Mouse (Mus musculus) kidney, postnatal 0 days (tissue): ENCODE results near the gene Trmt5. TPM values are rescaled to one million over a fixed set of nuclear protein-coding genes. Genes with fewer than 3 reads are reported as not detected.

ENCODE experiments used
- ATAC-seq: fragments of 200-750 bp; cut with Nextera tagmentation; replicated peaks from 2 replicates; pipeline ENCODE4 v1.8.0; 2017; ENCODE audit warnings: low read depth, moderate number of reproducible peaks, moderate TSS enrichment, moderate library complexity; ENCODE audit not compliant: low FRiP score
- DNase-seq: peaks from one replicate; pipeline ENCODE4 v3.0.0-alpha.2; 2016; ENCODE audit warnings: low spot score
- H3K27ac ChIP-seq: fragments of 300-500 bp; sonication (generic); 2 replicates; pipeline ENCODE4 v1.5.1; 2014; ENCODE audit warnings: mild to moderate bottlenecking
- H3K27me3 ChIP-seq: fragments of 300-500 bp; sonication (generic); 2 replicates; pipeline ENCODE4 v1.6.1; 2014; ENCODE audit warnings: low read length, mixed read lengths; ENCODE audit not compliant: insufficient read depth
- H3K36me3 ChIP-seq: fragments of 300-500 bp; sonication (generic); 2 replicates; pipeline ENCODE4 v1.6.1; 2014; ENCODE audit warnings: low read length, mixed read lengths; ENCODE audit not compliant: insufficient read depth
- H3K4me1 ChIP-seq: fragments of 300-500 bp; sonication (generic); replicated peaks from 2 replicates; pipeline ENCODE4 v1.6.1; 2014; ENCODE audit warnings: antibody characterized with exemption, low read length, mixed read lengths; ENCODE audit not compliant: insufficient read depth
- H3K4me2 ChIP-seq: fragments of 300-500 bp; sonication (generic); 2 replicates; pipeline ENCODE4 v1.6.1; 2014; ENCODE audit warnings: mild to moderate bottlenecking, low read length, moderate library complexity, mixed read lengths
- H3K4me3 ChIP-seq: fragments of 300-500 bp; sonication (generic); replicated peaks from 2 replicates; pipeline ENCODE4 v1.5.1; 2014; ENCODE audit warnings: low read depth, low read length
- H3K9ac ChIP-seq: fragments of 300-500 bp; sonication (generic); 2 replicates; pipeline ENCODE4 v1.6.1; 2014; ENCODE audit warnings: low read depth, low read length
- H3K9me3 ChIP-seq: fragments of 300-500 bp; sonication (generic); replicated peaks from 2 replicates; pipeline ENCODE4 v1.6.1; 2016; ENCODE audit warnings: low read length, inconsistent platforms, mixed read lengths
- CTCF ChIP-seq: IDR thresholded peaks from 2 replicates; pipeline ENCODE4 v1.5.1; 2016; ENCODE audit warnings: antibody characterized with exemption, low read depth, mild to moderate bottlenecking, moderate library complexity
- WGBS: fragments of 180-500 bp; shearing (Covaris S2); extraction: QIAGEN DNeasy Blood & Tissue Kit; methylation state at CpG from one replicate; pipeline ENCODE4 v1.1.7; 2014; 5-methylcytosine and 5-hydroxymethylcytosine counted together
- polyA plus RNA-seq: library from polyadenylated mRNA; unstranded; fragments of >200 nt; fragmentation: Nextera tagmentation; extraction: Ambion mirVana; gene quantifications from 2 replicates; pipeline ENCODE4 v1.2.1, GENCODE M21; 2015

The Trmt5 gene
- polyA plus RNA-seq, 1 experiment from 2014 or later = 15.3 TPM

DNA sequence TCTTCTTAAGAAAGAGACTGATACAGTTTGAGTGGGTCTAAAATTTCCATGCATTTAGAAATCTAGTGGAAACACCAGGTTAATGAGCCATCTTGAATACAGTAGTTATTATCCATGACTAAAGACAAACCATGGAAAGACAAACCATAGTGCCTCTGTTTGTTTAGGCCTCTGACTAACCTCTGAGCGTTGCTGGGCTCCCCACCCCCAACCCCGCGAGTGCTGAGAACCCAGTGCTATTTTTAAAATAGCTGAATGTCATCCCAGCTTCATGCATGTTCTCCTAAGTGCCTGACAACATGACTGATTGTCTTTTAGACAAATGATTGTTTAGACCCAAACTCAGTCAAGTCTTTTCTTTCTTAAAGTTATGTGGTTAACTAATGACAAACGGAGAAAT, 39.1 kb upstream of the Trmt5 start:
- H3K4me3 ChIP-seq = no peak overlapping the region
- no peaks in the 10 kb centered on the region for H3K9me3 ChIP-seq
- H3K9ac ChIP-seq = no peak overlapping the region
- H3K27me3 ChIP-seq = no peaks in the 10 kb centered on the region
- H3K27ac ChIP-seq = no peak overlapping the region
- no peaks in the 10 kb centered on the region for H3K36me3 ChIP-seq
- WGBS = 25% methylated on average over 4 of the region's 4 CpGs
- DNase-seq (no peak), ATAC-seq (no peak)
- H3K4me1 ChIP-seq = 0 out of 2 replicates have a peak, but pooled peaks cover 3% of the 10 kb centered on the region
- H3K4me2 ChIP-seq = no peak overlapping the region
- no peak for TF ChIP-seq CTCF

DNA sequence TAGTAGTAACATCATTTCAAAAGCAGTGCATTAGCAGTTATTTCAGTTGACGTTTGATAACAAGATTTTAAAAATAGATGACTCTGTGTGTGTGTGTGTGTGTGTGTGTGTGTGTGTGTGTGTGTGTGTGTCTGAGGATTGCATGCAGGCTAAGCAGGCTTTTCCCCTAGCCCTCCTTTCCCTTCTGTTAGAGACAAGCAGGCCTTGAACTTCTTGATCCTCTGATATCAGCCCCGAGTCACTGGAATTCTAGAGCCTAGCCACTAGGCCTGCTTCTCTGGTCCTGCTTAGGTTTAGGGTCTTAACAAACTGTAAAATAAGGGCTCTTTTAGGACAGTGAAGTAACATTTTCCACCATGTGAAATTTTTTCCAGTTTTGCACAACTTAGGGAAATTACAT, 38.7 kb upstream of the Trmt5 start:
- DNase-seq (no peak), ATAC-seq (no peak)
- H3K4me1 ChIP-seq = 0 out of 2 replicates have a peak, but pooled peaks cover 3% of the 10 kb centered on the region
- H3K27me3 ChIP-seq = no peaks in the 10 kb centered on the region
- no peaks in the 10 kb centered on the region for H3K9me3 ChIP-seq
- no peak overlapping the region for H3K9ac ChIP-seq
- H3K27ac ChIP-seq = no peak overlapping the region
- no peak overlapping the region for H3K4me3 ChIP-seq
- H3K36me3 ChIP-seq = no peaks in the 10 kb centered on the region
- no peak overlapping the region for H3K4me2 ChIP-seq
- TF ChIP-seq CTCF = no peak
- WGBS = 56% methylated on average over 2 of the region's 2 CpGs

DNA sequence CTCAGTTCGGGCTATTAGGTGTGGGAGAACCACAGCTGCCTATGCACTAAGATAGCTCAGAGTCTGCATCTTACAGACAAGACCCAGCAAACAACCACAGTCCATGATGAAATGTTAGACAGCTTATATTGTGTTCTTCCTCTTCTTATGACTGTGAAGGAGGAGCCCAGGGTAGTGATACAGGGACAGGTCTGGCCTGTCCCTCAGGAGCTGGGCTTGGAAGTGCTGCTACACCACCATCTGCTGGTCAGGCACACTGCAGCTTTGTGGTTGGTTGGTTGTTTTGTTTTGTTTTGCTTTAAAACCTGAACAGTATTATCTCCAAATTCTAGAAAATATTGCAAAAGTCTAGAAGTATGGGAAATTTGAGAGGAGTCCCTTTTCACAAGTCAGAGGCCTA, 38.2 kb upstream of the Trmt5 start:
- no peak overlapping the region for H3K9ac ChIP-seq
- 70% methylated on average over 1 of the region's 1 CpGs for WGBS
- ATAC-seq = no peak

DNA sequence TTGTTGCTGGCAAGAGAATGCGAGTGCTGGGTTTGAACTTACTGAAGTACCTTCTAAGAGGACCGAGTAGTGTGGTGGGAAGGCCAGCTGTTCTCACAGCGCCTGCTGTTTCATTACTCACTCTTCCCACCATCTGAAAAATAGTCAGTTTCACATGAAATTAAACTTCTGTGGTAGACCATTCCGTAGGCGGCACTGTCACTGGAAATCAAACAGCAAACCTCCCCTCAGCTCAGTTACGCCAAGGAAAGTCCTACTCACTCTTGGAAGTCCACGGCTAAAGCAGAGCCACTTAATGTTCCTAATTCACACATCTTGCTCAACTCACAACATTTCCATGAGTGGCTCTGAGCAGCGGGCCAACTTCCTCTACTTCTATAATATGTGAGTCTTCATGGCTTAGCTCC, 37.7 kb upstream of the Trmt5 start:
- no peak overlapping the region for H3K4me3 ChIP-seq
- no peaks in the 10 kb centered on the region for H3K36me3 ChIP-seq
- no peak overlapping the region for H3K9ac ChIP-seq
- no peak overlapping the region for H3K4me2 ChIP-seq
- TF ChIP-seq CTCF = no peak
- no peaks in the 10 kb centered on the region for H3K9me3 ChIP-seq
- ATAC-seq (no peak), DNase-seq (no peak)
- 84% methylated on average over 8 of the region's 8 CpGs for WGBS
- H3K27me3 ChIP-seq = no peaks in the 10 kb centered on the region
- H3K4me1 ChIP-seq = 0 out of 2 replicates have a peak, but pooled peaks cover 3% of the 10 kb centered on the region
- H3K27ac ChIP-seq = no peak overlapping the region

More for the DNA sequence above, 38.2 kb upstream of the Trmt5 start:
- DNase-seq = peak; percentile 62
- no peaks in the 10 kb centered on the region for H3K9me3 ChIP-seq
- H3K4me1 ChIP-seq = 0 out of 2 replicates have a peak, but pooled peaks cover 3% of the 10 kb centered on the region
- no peaks in the 10 kb centered on the region for H3K27me3 ChIP-seq
- H3K36me3 ChIP-seq = no peaks in the 10 kb centered on the region
- H3K4me3 ChIP-seq = no peak overlapping the region
- H3K4me2 ChIP-seq = no peak overlapping the region
- TF ChIP-seq CTCF = peak; percentile 70
- H3K27ac ChIP-seq = no peak overlapping the region

DNA sequence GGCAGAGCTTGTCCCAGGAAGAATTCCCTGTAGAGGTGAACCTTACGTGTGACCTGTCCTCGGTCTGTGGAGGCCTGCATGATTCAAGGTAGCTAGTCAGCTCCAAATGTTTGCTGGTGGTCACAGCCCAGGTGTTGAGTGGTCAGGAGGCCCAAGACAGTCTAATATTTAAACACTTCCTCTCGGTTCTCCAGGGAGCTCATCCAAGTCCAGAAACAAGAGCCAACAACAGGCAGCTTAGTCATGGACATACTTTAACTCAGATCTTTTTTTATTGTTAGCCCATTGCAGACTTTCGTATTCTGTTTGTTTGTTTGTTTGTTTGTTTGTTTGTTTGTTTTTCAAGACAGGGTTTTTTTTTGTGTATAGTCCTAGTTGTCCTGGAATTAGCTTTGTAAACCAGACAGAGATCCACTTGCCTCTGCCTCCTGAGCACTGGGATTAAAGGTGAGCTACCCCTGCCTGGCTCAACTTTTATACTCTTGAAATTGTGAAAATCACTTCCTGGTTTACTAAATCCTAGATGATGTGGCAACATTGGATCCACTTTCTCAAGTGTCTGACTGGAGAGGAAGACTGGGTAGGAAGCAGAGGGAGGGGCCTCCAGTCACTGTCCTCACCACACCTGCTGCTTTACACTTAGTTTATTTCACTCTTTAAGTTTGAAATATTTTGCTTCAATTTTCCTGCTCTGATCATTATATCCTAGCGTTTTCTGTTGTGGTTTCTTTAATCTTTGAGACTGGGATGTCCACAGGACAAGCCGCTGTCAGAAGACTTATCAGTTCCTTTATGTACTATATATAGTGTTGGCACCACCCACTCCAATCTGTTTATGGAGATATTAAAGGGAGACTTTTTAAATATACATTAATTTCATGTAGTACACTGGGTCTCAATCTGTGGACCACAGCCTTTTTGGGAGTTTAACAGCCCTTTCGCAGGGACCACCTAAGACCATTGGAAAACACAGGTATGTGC, 31.5 kb upstream of the Trmt5 start:
- WGBS = 91% methylated on average over 7 of the region's 7 CpGs
- no peaks in the 10 kb centered on the region for H3K9me3 ChIP-seq
- no peak overlapping the region for H3K4me3 ChIP-seq
- H3K4me2 ChIP-seq = no peak overlapping the region
- H3K9ac ChIP-seq = no peak overlapping the region
- no peaks in the 10 kb centered on the region for H3K27me3 ChIP-seq
- H3K36me3 ChIP-seq = 0 out of 2 replicates have a peak, but pooled peaks cover 3% of the 10 kb centered on the region
- H3K4me1 ChIP-seq = no peaks in the 10 kb centered on the region
- ATAC-seq (no peak), DNase-seq (no peak)
- H3K27ac ChIP-seq = no peak overlapping the region
- no peak for TF ChIP-seq CTCF

DNA sequence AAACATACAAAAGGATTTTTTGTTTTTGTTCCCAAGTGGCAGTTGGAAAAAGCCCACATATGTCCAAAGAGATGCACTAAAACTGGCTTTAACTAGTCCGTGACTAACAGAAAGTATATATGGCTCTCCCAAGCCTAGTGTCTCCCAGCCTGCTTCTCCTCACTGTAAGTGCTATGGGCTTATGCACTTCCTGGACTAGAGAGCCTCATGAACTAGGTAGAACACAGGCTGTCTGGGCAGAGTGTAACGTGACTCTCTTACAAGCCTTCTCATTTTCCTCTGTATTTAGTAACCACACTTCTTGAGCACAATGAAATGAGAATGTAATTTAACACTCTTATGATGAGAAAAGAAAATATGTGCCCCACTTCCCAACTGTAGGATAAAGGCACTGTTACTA, 22.2 kb upstream of the Trmt5 start:
- ATAC-seq = no peak
- no peak for TF ChIP-seq CTCF
- Histone ChIP-seq H3K36me3 (peaks cover 3% of the 10 kb centered on the region; the same call in 1 of the 2 replicates), H3K27me3 (no peaks in the 10 kb centered on the region), H3K27ac (no peak overlapping the region), H3K9me3 (no peaks in the 10 kb centered on the region), H3K9ac (no peak overlapping the region), H3K4me3 (no peak overlapping the region), H3K4me1 (no peaks in the 10 kb centered on the region), H3K4me2 (no peak overlapping the region)
- 67% methylated on average over 2 of the region's 2 CpGs for WGBS
- no peak for DNase-seq
